Mouse (Mus musculus) thymus, adult 2 months (tissue): Measurements from ENCODE around the gene Apoc1.
A peak's percentile ranks its signal among the peaks of the same experiment; 100 is the strongest.

Experiments
- CTCF ChIP-seq: fragments of 200-500 bp; IDR thresholded peaks from 2 replicates; pipeline ENCODE4 v1.5.1; 2012; ENCODE audit warnings: mild to moderate bottlenecking, control low read depth, low read length, moderate library complexity, borderline replicate concordance; ENCODE audit not compliant: control insufficient read depth, poor library complexity, insufficient read depth; ENCODE audit errors: extremely low read depth
- POLR2A ChIP-seq: fragments of 200-500 bp; IDR thresholded peaks from 2 replicates; pipeline ENCODE4 v1.6.1; 2012; ENCODE audit warnings: mild to moderate bottlenecking, low read length, control low read depth, moderate library complexity; ENCODE audit not compliant: control insufficient read depth, poor library complexity, insufficient read depth; ENCODE audit errors: extremely low read depth

GRCm38 (mm10) chr7:19715239-19716054, 23.0 kb upstream of the Apoc1 start, which contains the start of gene Tomm40:
- TF ChIP-seq CTCF: peak; percentile 45; the same call in 1 of the 2 replicates
- 0 out of 2 replicates have a peak, but pooled peaks have one; percentile 13 for TF ChIP-seq POLR2A
